Mouse (Mus musculus) heart, postnatal 10 days (tissue): ENCODE data around the gene Ramac. TPM values are rescaled to one million over a fixed set of nuclear protein-coding genes. Genes with fewer than 3 reads are reported as not detected.

Source experiments
- DNase-seq, 2 experiments: peaks; one replicate each; pipeline ENCODE4 v3.0.0; 2021
- intact Hi-C: fragments of 180-260 bp; cut with DNase I; formaldehyde crosslinking; loops from one replicate; pipeline ENCODE4 v1.15.1; 2025
- total RNA-seq, 2 experiments: library from RNA; stranded (reverse); gene quantifications; 2 replicates each; pipeline ENCODE4 v1.2.3; 2021

The Ramac gene
- 10 to 100 TPM; 33.1 to 35.1 TPM for total RNA-seq

DNA sequence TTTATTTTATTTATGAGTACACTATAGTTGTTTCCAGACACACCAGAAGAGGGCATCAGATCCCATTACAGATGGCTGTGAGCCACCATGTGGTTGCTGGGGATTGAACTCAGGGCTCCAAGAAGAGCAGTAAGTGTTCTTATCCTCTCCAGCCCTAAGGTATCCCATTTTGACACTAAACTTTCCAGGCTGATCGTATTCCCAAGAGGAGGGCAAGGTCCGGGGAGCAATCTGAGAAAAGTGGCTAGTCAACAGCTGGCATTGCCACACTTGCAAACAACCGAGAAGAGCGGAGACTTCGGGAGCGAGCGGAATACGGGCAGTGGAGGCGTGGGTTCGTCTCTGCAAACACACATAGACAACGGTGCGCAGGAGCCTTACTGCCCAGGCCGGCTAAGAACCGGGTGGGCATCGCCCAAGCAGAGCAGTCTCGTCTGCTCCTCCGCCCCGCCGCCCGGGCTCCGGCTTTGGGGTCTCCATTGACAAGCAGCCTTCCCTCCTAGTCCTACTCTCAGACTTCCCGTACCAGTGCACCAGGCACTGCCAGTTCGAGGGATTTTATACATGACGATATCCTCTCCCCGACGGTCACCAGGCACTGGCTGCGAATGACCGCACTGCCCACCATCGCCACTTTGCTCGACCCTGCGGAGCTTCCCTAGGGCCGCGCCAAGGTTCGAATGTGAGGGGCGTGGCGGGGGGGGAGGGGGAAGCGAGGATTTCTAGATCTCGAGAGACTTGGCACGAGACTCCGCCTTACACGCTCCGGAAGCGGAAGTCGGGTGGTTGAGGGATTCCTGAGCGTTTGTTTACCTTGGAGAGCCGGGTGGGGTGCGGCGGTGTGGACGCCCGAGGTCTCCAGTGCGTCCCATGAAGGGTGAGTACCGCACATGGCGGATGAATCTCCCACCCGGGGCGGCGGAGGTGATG, at the start of gene Ramac:
Ramac (plus strand) TSS at position 746 of the 930 bp plus-strand sequence.
- intact Hi-C loops, result loop anchor here (10.0 kb wide), 1 partner anchor 308 kb away; the partner anchor contains the start of gene Cpeb1
- DNase-seq, result peak; percentile 90 to 94

- DNase-seq, result no peak
- intact Hi-C loops, result no loop called here
These were observed 44.1 kb upstream of the Ramac start for GRCm38 (mm10) chr7:81718657-81719056.

- no peak for DNase-seq
- intact Hi-C loops, result no loop called here
These were observed 43.5 kb upstream of the Ramac start for GRCm38 (mm10) chr7:81719216-81719661.

GRCm38 (mm10) chr7:81721271-81721670, 41.5 kb upstream of the Ramac start:
- intact Hi-C loops, result no loop called here
- DNase-seq, result peak; percentile 52 to 59

- intact Hi-C loops, result no loop called here
- no peak for DNase-seq
These were observed 38.9 kb upstream of the Ramac start for GRCm38 (mm10) chr7:81723851-81724250.

DNA sequence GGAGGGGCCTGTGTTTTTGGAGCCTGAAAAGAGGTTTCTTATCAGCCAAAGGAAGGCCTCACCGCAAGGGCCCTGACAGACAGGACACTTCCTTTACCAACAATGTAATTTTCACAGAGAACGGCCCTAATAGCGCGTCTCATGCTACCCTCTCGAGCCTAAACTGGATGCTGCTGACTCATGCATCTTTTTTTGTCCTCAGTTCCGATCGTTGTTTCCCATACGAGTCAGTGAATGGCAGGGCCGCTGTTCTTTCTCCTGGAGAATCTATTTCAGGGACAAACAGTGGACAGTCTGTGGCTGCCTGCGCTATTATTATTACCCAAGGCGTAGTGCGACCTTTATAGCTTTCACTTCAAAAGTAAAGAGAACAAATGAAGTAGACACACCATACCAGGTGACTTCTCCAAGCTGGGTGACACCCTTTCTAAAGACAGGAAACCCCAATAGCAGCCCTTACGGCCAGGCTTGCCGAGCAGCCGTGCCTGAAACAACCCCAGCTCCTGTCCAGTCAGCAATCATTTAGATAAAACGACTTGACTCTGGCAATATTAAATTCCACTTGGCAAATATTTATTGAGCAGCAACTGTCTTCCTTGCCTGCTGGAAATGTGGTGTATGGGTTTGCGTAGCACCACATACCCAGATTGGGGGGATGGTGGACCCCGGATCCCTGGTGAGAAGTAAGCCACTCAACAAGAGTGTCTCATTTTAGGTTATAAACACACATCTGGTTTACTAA, 36.6 kb upstream of the Ramac start:
- peak; percentile 45 to 59 for DNase-seq
- intact Hi-C loops, result no loop called here

DNA sequence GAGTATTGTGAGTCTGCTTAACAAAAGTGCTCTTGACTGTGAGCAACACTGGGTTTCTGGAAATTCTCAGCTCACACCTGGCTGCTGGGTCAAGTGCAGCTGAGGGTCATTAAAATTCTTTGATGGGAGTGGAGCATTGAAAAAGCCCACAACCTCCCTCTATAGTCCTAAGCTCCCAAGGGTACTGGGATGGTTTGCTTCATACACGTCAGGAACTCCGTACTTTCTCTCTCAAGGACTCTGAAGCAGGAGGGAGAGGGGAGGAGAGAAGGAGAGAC, 36.1 kb upstream of the Ramac start:
- DNase-seq, result peak in 1 of 2 experiments; percentile 24
- intact Hi-C loops, result no loop called here

DNA sequence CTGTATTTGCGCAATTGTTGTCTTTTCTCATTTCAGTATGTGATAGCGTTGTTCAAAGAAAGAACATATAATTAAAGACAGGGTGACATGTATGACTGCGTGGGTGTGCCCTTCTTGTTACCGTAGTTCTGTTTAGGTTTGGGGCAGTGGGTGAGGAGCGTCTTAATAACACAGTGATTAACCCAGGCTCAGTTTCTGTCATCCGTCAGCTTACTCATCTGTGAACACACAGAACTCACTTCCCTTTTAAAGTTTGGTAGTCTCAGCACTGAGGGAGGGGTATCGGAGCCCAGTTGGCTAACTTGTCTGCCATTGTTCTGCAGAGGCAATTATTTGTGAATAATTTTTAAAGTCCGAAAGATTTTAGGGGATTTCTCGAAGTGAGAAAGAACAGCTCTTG, 35.0 kb upstream of the Ramac start:
- DNase-seq, result no peak
- intact Hi-C loops, result no loop called here

DNA sequence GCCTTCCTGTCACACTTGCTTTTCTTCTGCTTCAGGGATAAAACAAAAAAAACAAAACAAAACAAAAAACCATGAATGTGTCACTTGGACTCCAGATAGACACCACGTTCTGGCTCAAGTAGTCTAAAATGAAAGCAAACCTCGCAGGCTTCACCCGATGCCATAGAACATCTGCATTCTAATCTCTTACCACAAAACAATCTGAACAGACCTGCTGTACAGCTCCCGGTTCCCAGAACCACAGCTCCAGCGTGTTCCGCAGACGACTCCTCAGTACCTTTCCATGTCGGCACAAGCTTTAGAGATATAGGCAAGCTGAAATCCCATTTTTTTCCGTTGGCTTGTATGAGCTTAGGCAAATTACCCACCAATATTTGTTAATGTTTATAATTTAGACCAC, 32.9 kb upstream of the Ramac start:
- DNase-seq, result no peak

DNA sequence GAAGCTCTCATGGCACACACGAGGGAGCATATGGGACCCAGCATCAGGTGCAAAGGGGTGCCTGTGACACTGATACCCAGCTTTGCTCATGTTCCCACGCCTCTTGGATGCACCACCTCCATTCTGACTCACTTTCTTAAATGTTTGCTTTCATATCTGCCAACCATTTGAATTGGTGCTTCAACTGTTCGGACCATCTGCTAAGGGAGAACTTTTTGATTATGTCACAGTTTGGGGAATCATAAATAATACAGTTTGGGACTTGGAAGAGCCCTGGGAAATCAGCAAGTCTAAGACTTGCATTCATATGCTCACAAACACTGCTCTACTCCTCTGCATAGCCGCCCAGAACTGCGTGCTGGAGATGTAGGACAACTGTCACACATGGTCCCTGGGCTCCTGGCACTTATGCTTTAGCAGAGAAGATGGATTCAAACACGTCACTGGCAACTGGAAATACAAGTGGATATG, 31.5 kb upstream of the Ramac start:
- intact Hi-C loops, result no loop called here
- no peak for DNase-seq

More for the DNA sequence above, 32.9 kb upstream of the Ramac start:
- intact Hi-C loops, result no loop called here

DNA sequence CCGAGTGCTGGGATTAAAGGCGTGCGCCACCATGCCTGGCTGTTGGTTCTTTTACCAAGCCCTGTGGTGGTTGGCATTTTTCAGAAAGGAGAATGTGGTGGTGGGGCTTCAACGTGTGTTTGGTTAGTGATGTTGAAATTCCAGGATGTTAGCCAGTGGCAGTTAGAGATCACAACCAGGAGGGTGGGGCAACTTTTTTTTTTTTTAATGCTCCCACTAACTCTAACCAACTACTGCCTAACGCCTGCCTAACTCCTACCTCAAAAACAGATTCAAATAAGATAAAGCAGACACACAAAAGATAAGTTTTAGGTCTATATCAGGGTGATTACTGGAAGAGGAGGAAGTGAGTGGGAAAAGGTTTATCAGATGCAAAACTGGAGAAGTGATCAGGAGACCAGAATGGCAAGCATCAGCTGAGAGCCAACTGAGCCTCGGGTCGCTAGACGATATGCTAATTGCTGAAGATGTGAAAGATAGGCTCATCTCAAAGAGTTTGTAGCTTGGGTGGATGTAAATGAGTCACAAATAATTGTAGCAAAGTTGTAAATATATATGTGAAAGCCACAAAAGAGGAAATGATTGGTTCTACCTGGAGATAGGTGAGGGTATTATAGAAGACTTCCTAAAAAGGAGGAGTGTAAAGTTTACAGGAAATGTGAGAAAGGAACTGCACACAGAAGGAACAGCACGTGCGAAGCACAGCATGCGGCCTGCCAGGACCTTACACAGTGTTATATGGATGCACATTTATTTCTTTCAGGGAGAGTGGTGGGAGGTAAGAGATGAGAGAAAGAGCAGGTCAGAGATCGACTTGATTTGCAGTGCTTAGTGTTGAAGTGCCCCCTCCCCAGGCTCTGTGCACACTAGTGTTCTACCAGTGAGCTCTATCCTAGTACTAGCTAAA, 30.3 kb upstream of the Ramac start:
- DNase-seq, result no peak
- intact Hi-C loops, result no loop called here

GRCm38 (mm10) chr7:81735300-81736048, 27.3 kb upstream of the Ramac start:
- DNase-seq, result no peak
- intact Hi-C loops, result loop anchor here (5.0 kb wide), 1 partner anchor 103 kb away; no protein-coding TSS in a partner anchor

- DNase-seq, result no peak
- intact Hi-C loops, result loop anchor here (5.0 kb wide), 1 partner anchor 107 kb away; no protein-coding TSS in a partner anchor
These were observed 23.9 kb upstream of the Ramac start for GRCm38 (mm10) chr7:81738720-81739385.

DNA sequence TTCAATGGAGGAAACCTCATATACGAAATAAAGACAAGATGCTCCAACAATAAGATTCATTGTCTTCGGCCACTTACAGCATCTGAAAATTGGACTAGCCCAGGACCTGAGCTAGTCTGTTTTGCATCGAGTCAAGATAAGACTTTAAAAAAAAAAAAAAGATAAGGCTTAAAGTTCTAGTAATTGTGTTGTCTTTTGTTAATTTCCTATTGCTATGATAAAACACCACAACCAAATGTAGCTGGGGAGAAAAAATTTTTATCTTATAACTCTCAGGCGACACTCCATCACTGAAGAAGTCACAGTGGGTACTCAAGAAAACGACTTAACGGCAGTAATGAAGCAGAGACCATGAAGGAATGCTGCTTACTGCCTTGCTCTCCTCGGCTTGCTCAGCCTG, 22.7 kb upstream of the Ramac start:
- intact Hi-C loops, result loop anchor here (5.0 kb wide), 1 partner anchor 133 kb away; no protein-coding TSS in a partner anchor
- DNase-seq, result no peak

DNA sequence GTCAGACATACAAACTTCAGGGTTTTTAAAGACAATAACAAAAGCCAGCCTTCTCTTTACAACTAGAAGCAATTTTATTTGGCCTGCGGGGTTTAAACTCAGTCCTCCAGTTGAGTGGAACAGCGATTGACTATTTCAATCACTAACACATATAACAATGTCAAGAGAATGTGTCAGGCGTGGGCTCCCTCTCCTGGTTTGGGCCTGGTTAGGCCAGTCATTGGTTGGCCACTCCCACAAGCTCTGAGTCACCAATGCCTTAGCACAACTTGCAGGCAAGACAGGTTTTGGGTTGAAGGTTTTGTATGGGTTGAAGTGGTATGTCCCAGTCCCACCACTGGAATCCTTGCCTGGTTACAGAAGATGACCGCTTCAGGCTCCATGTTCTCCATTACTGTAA, 18.6 kb upstream of the Ramac start:
- intact Hi-C loops, result loop anchor here (5.0 kb wide), 1 partner anchor 137 kb away; no protein-coding TSS in a partner anchor
- peak; percentile 52 to 57 for DNase-seq

- DNase-seq, result no peak
- intact Hi-C loops, result no loop called here
These were observed 14.8 kb upstream of the Ramac start for GRCm38 (mm10) chr7:81747956-81748355.

DNA sequence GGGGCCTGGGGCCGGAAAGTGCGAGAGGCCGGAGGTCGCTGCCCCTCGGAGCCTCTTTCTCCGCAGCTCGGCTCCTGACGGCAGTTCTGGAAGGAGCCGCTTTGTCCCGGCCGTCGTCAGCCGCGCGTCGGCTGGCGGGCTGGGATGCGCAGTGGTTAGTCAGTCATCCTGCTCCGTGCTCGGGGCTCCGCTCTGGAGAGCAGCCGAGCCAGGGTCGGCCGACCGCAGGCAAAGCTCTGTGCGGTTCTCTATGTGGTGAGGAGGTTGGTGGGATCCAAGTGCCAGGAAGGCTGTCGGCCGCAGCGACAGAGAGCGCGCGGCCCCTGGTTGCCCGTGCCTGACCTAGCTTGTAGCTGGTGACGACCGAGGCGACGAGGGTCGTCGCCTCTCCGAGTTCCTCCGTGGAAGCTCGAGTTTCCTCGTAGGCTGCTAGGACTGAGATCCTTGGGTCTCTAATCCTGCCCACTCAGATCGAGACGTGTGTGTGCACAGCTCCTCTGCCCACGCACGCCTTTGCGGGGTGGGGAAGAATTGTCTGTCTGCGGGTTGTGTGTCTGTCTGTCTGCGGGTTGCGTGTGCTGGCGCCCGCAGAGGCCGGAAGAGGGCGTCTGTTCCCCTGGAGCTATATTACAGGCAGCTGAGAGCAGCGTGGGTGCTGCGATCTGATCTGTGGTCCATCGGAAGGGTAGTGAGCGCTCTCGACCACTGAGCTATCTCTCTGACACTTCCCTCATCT, 553 bp downstream of the Ramac start:
- peak in 1 of 2 experiments; percentile 40 for DNase-seq
- intact Hi-C loops, result loop anchor here (10.0 kb wide), 1 partner anchor 308 kb away; the partner anchor contains the start of gene Cpeb1
